Mouse (Mus musculus) liver, embryonic 14.5 days (tissue): ENCODE results near the gene Bfsp2. TPM values are rescaled to one million over a fixed set of nuclear protein-coding genes. Genes with fewer than 3 reads are reported as not detected.

Experiments
- ATAC-seq: fragments of 200-750 bp; cut with Nextera tagmentation; 2 replicates; pipeline ENCODE4 v1.8.0; 2017; ENCODE audit warnings: moderate number of reproducible peaks, mild to moderate bottlenecking, moderate library complexity; ENCODE audit not compliant: insufficient read depth
- DNase-seq, 3 experiments: peaks; one replicate each; pipeline ENCODE4 v3.0.0-alpha.2; 2012 to 2013; ENCODE audit warnings: low read depth in 3 of 3, low spot score in 3 of 3
- H3K27ac ChIP-seq: fragments of 300-500 bp; sonication (generic); 2 replicates; pipeline ENCODE4 v1.5.1; 2014; ENCODE audit warnings: moderate library complexity, mild to moderate bottlenecking, control low read depth, inconsistent platforms
- H3K27me3 ChIP-seq: fragments of 300-500 bp; sonication (generic); 2 replicates; pipeline ENCODE4 v1.6.1; 2014; ENCODE audit warnings: mild to moderate bottlenecking, low read length, moderate library complexity; ENCODE audit not compliant: control insufficient read depth, insufficient read depth
- H3K36me3 ChIP-seq: fragments of 300-500 bp; sonication (generic); replicated peaks from 2 replicates; pipeline ENCODE4 v1.6.1; 2014; ENCODE audit warnings: low read depth; ENCODE audit not compliant: control insufficient read depth, insufficient read depth
- H3K4me1 ChIP-seq, 2 experiments: fragments of 200-500 bp in 1 of 2; fragments of 300-500 bp in 1 of 2; sonication (generic) in 1 of 2; replicated peaks; 2 replicates each; pipeline ENCODE4 v1.6.1; 2012 to 2014; ENCODE audit warnings: antibody characterized with exemption in 1 of 2, inconsistent platforms in 1 of 2, low read length in 1 of 2; ENCODE audit not compliant: control insufficient read depth in 2 of 2, insufficient read depth in 2 of 2
- H3K4me2 ChIP-seq: fragments of 300-500 bp; sonication (generic); 2 replicates; pipeline ENCODE4 v1.6.1; 2014; ENCODE audit warnings: low read depth, mild to moderate bottlenecking, control low read depth, moderate library complexity
- H3K4me3 ChIP-seq, 2 experiments: fragments of 200-500 bp in 1 of 2; fragments of 300-500 bp in 1 of 2; sonication (generic) in 1 of 2; 2 replicates each; pipeline ENCODE4 v1.5.1; 2012 to 2014; ENCODE audit warnings: low read depth in 2 of 2, low read length in 2 of 2, mild to moderate bottlenecking in 2 of 2, control low read depth in 1 of 2, inconsistent platforms in 1 of 2, moderate library complexity in 1 of 2; ENCODE audit not compliant: insufficient read depth in 1 of 2
- H3K9ac ChIP-seq: fragments of 300-500 bp; sonication (generic); replicated peaks from 2 replicates; pipeline ENCODE4 v1.6.1; 2014; ENCODE audit warnings: mild to moderate bottlenecking, control low read depth, moderate library complexity
- H3K9me3 ChIP-seq: fragments of 300-500 bp; sonication (generic); 2 replicates; pipeline ENCODE4 v1.6.1; 2016; ENCODE audit warnings: low read length, mixed read lengths; ENCODE audit not compliant: control insufficient read depth
- CTCF ChIP-seq: IDR thresholded peaks from 2 replicates; pipeline ENCODE4 v1.5.1; 2016; ENCODE audit warnings: antibody characterized with exemption, low read depth, control low read depth
- EP300 ChIP-seq: IDR thresholded peaks from 2 replicates; pipeline ENCODE4 v1.6.1; 2016; ENCODE audit warnings: antibody characterized with exemption, low read depth
- WGBS: fragments of 180-500 bp; shearing (Covaris S2); extraction: QIAGEN DNeasy Blood & Tissue Kit; methylation state at CpG from one replicate; pipeline ENCODE4 v1.1.7; 2014; ENCODE audit not compliant: insufficient replicate concordance; 5-methylcytosine and 5-hydroxymethylcytosine counted together
- polyA plus RNA-seq, 2 experiments: library from polyadenylated mRNA; depleted of rRNA in 1 of 2; stranded (reverse) in 1 of 2; unstranded in 1 of 2; fragments of >200 nt; fragmentation: Nextera tagmentation in 1 of 2; extraction: Ambion mirVana in 1 of 2; gene quantifications; 2 replicates each; pipeline versions ENCODE4 v1.2.1 to v1.2.3; 2012 to 2014

Bfsp2 gene
- polyA plus RNA-seq, 2 experiments, result 0.73 to 1.0 TPM

DNA sequence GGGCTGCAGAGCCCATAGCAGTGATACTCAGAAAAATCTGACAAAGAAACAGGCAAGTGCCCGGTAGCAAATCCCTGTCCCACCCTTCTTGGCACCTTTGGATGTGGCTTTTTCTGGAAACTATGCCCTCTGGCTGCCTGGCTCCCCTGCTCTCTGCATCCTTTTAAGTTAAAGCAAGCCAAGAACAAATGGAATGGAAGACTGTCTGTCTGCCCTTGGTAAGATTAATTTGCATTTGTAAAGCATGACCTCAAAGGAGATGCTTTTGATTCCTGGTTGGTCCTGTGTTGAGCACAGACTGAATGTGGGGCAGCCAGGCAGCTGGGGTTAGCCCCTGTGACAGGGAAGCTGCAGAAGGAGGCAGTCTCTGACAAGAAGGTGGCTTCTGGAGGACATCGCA lies 33.7 kb upstream of the Bfsp2 start:
- Histone ChIP-seq H3K4me3 (no peak overlapping the region), H3K27ac (no peak overlapping the region), H3K9me3 (no peaks in the 10 kb centered on the region), H3K4me2 (no peak overlapping the region), H3K4me1 (0 out of 4 replicates have a peak, but pooled peaks cover 0 to 2% of the 10 kb centered on the region in 2 experiments), H3K9ac (no peak overlapping the region), H3K36me3 (no peaks in the 10 kb centered on the region), H3K27me3 (no peaks in the 10 kb centered on the region)
- ATAC-seq (no peak), DNase-seq (no peak)
- TF ChIP-seq EP300 (no peak), CTCF (no peak)
- WGBS, result 66% methylated on average over 2 of the region's 2 CpGs

DNA sequence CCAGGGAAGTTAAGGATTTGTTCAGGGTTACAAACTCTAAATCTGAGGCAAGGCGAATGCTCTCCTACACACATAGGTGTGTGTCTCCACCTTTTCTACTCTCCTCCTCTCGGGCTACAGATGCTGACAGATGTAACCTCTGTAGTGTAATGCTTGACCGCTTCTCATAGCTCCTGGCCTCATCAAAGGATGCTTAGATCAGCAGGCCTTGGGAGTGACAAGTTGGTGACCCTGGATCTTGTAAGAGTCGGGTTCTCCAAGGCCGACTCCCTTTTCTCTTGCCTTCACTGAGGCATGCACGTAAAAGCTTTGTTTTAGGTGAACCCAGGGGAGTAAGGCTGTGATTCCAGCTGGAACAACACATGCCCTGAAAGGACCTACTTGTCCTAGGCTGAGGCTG lies 32.0 kb upstream of the Bfsp2 start:
- Histone ChIP-seq H3K9ac (no peak overlapping the region), H3K4me3 (no peak overlapping the region), H3K36me3 (no peaks in the 10 kb centered on the region), H3K27me3 (no peaks in the 10 kb centered on the region), H3K9me3 (no peaks in the 10 kb centered on the region), H3K4me2 (no peak overlapping the region), H3K4me1 (no peaks in the 10 kb centered on the region), H3K27ac (no peak overlapping the region)
- DNase-seq, result no peak
- no peak for ATAC-seq
- TF ChIP-seq CTCF (no peak), EP300 (no peak)
- 62% methylated on average over 6 of the region's 6 CpGs for WGBS

DNA sequence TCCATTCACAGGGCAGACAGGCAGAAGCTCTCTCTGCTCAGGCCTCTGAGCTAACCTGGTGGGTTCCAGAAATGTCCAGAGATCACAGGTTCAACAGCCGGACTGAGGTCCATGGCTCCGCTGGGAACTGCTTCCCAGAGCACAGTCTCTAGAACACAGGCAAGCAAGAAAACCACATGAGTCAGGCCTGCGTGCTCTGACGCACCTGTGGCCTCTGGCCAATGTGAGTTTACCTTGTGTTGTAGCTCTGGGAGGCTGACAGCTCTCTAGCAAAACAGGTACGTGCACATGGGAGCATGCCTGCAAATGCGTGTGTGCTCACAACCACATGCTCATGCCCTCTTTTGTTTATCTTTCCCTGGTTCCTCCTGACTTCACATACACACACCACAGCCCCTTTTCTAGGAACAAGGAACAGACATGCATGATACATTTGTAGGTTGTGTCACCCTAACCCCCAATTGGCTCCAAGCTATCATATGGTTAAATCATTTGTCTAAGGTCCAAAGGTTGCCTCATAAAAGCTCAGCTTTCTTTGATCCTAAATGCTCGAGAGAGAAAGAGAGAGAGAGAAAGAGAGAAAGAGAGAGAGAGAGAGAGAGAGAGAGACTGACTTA lies 26.9 kb upstream of the Bfsp2 start:
- 55% methylated on average over 7 of the region's 7 CpGs for WGBS
- DNase-seq, result no peak
- TF ChIP-seq CTCF, result no peak
- TF ChIP-seq EP300, result no peak
- no peak overlapping the region for H3K27ac ChIP-seq
- peaks cover 0 to 10% of the 10 kb centered on the region in 2 experiments; a peak in 2 of 4 replicates for H3K4me1 ChIP-seq
- H3K4me3 ChIP-seq, result no peak overlapping the region
- no peak for ATAC-seq
- H3K36me3 ChIP-seq, result no peaks in the 10 kb centered on the region
- no peaks in the 10 kb centered on the region for H3K27me3 ChIP-seq
- H3K4me2 ChIP-seq, result no peak overlapping the region
- no peaks in the 10 kb centered on the region for H3K9me3 ChIP-seq
- H3K9ac ChIP-seq, result no peak overlapping the region

DNA sequence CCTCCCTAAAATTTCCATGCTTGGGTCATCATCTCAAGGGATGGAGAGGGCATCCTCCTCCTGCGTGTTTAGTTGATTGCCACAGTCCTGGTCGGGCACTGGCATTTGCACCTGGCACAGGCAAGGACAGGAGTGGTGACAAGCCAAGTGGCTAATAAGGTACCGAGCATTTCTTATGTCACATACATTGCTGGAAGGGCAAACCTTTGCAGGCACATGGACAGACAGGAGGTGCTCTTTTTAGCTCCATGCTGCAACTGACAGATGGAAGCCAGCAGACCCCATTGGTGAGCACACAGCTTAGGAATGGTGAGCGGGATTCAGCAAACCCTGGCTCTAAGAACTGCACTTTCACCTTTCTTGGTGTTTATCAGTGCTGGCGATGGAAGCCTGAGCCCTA lies 24.8 kb upstream of the Bfsp2 start:
- H3K4me2 ChIP-seq, result no peak overlapping the region
- no peak for TF ChIP-seq CTCF
- no peak for TF ChIP-seq EP300
- H3K27me3 ChIP-seq, result no peaks in the 10 kb centered on the region
- H3K4me3 ChIP-seq, result no peak overlapping the region
- WGBS, result 60% methylated on average over 5 of the region's 5 CpGs
- H3K27ac ChIP-seq, result no peak overlapping the region
- H3K9ac ChIP-seq, result no peak overlapping the region
- DNase-seq (no peak), ATAC-seq (no peak)
- no peaks in the 10 kb centered on the region for H3K9me3 ChIP-seq
- H3K4me1 ChIP-seq, result peaks cover 0 to 18% of the 10 kb centered on the region in 2 experiments; a peak in 2 of 4 replicates
- no peaks in the 10 kb centered on the region for H3K36me3 ChIP-seq

DNA sequence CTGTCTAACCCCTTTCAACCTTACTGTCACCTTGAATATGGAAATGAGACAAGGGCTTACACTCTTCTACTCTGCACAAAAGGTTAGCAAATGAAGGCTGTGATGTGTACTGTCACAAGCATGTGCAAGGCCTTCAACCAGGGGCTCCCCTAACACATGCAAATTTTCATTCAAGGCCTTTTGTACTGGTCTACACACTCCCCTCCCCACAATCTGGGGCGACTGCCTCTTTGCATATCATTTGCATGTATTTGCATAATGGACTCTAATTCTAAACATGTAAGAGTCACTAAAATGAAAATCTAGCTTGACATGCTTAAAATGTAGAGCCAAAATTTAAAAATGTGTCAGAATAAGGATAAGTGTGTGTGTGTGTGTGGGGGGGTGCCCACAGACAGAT lies 24.4 kb upstream of the Bfsp2 start:
- no peak for TF ChIP-seq CTCF
- no peak for TF ChIP-seq EP300
- H3K4me3 ChIP-seq, result no peak overlapping the region
- H3K27ac ChIP-seq, result no peak overlapping the region
- no peak overlapping the region for H3K4me2 ChIP-seq
- DNase-seq (no peak), ATAC-seq (no peak)
- 64% methylated on average over 1 of the region's 1 CpGs for WGBS
- H3K9ac ChIP-seq, result no peak overlapping the region
- H3K27me3 ChIP-seq, result no peaks in the 10 kb centered on the region
- no peaks in the 10 kb centered on the region for H3K36me3 ChIP-seq
- H3K4me1 ChIP-seq, result peaks cover 0 to 18% of the 10 kb centered on the region in 2 experiments; a peak in 2 of 4 replicates
- H3K9me3 ChIP-seq, result no peaks in the 10 kb centered on the region
